In genomic region chr3:107130661-107131326, GRCm38 (mm10) we compare ENCODE assay signal across 10 mouse cellular contexts. TPM values are rescaled to one million over a fixed set of nuclear protein-coding genes. Genes with fewer than 3 reads are reported as not detected.
DNase-seq lines count a peak whose midpoint lies in the region; ATAC-seq lines count a peak whose summit lies in the region.
"Had no signal": no experiment of that assay in that cellular context is flagged by ENCODE, and none has a peak within 500 bp of the region (broad histone marks: within the 10 kb centered on the region; RNA-seq: fewer than 3 reads in every experiment).

No protein-coding gene starts in this region.

- H3K4me1 ChIP-seq in forebrain, embryonic 11.5 days (replicated peaks; ENCODE audit: control insufficient read depth, insufficient read depth, low read length) = no peaks in the 10 kb centered on the region

- ATAC-seq in forebrain, embryonic 11.5 days (replicated peaks; ENCODE audit: low FRiP score) = no peak
- ATAC-seq: activated CD4-positive, CD25-positive, alpha-beta regulatory T cell, adult 4 months had no signal

- H3K9ac ChIP-seq in forebrain, embryonic 11.5 days (ENCODE audit: low read length) = no peak overlapping the region

- no peaks in the 10 kb centered on the region for H3K36me3 ChIP-seq in forebrain, embryonic 11.5 days (ENCODE audit: control insufficient read depth, insufficient read depth, low read length)

- no peak overlapping the region for H3K27ac ChIP-seq in forebrain, embryonic 11.5 days (ENCODE audit: low read depth, low read length)

- H3K4me3 ChIP-seq in forebrain, embryonic 11.5 days (ENCODE audit: low read depth, low read length) = no peak overlapping the region

- intact Hi-C loops in gastrocnemius, postnatal 14 days (cut with DNase I; ENCODE audit: low total_unique reads) = no loop called here

- no peaks in the 10 kb centered on the region for H3K9me3 ChIP-seq in forebrain, embryonic 11.5 days (ENCODE audit: control insufficient read depth, low read length)

- DNase-seq in cerebellum, adult 11-12 months = peak; percentile 41
- DNase-seq in cerebellum, adult 9-10 months = no peak
- peak; percentile 57 for DNase-seq in Muller cell, postnatal 12 days (ENCODE audit: inconsistent ontology term)
- DNase-seq in gastrocnemius, postnatal 14 days = peak; percentile 45
- peak; percentile 51 for DNase-seq in kidney, postnatal 10 days
- no peak for DNase-seq in layer of hippocampus, postnatal 10 days (ENCODE audit: low spot score in 2 of 2)
- DNase-seq in spleen, adult 12 weeks (ENCODE audit: low spot score) = no peak
- DNase-seq in forebrain, embryonic 11.5 days (ENCODE audit: low spot score) = no peak

- no peak overlapping the region for H3K4me2 ChIP-seq in forebrain, embryonic 11.5 days (ENCODE audit: low read depth, low read length, severe bottlenecking)

- no peaks in the 10 kb centered on the region for H3K27me3 ChIP-seq in forebrain, embryonic 11.5 days (ENCODE audit: control insufficient read depth, insufficient read depth, low read length)

- 90% methylated on average over 4 of the region's 4 CpGs for WGBS in forebrain, embryonic 11.5 days

RNA-seq across cellular contexts. Expression of gene Kcna2, which starts 29.8 kb away (rescaled TPM):
- 1 to 10 TPM; 2.2 to 3.3 TPM for total RNA-seq in gastrocnemius, postnatal 14 days (2021)
- total RNA-seq in layer of hippocampus, postnatal 10 days (2021) = 10 to 100 TPM; 47.5 to 51.4 TPM
- 0.05 and 0.20 TPM in 2 replicates for polyA plus RNA-seq in forebrain, embryonic 11.5 days (2014; fragmentation: Nextera tagmentation; extraction: Ambion mirVana)

RNA-seq across cellular contexts. Expression of gene Kcna10, which starts 52.1 kb away (rescaled TPM):
- total RNA-seq in gastrocnemius, postnatal 14 days (2021) = under 1 TPM in 1 of 2 experiments, not detected in 1; 0.10 TPM
- total RNA-seq in layer of hippocampus, postnatal 10 days (2021) = not detected
- not detected in 2 replicates for polyA plus RNA-seq in forebrain, embryonic 11.5 days (2014; fragmentation: Nextera tagmentation; extraction: Ambion mirVana)
- total RNA-seq: left cerebral cortex, postnatal 10 days had no signal
- polyA plus RNA-seq: activated CD4-positive, CD25-positive, alpha-beta regulatory T cell, adult 4 months had no signal

Comparison
In these comparisons a context has a peak if more than half of its experiments do, and no peak if none do; other contexts are left out.
1. DNase-seq: peak in cerebellum, adult 11-12 months (single experiment), Muller cell, postnatal 12 days (single experiment), gastrocnemius, postnatal 14 days (single experiment) and kidney, postnatal 10 days (single experiment); none in cerebellum, adult 9-10 months (single experiment), layer of hippocampus, postnatal 10 days (0 of 2), spleen, adult 12 weeks (single experiment) and forebrain, embryonic 11.5 days (single experiment).
2. RNA of gene Kcna2, which starts 29.8 kb away (total RNA-seq): 47.5 to 51.4 TPM in layer of hippocampus, postnatal 10 days; 2.2 to 3.3 TPM in gastrocnemius, postnatal 14 days; every median in the first group is over 10 times any median in the second.